Mouse (Mus musculus) adrenal gland (tissue): ENCODE data around the gene Etl4.

ENCODE experiments used
- intact Hi-C: fragments of 180-260 bp; cut with DNase I; formaldehyde crosslinking; loops from one replicate; pipeline ENCODE4 v1.15.1; 2025

The Etl4 gene

GRCm38 (mm10) chr2:20559723-20560122 lies 650.1 kb downstream of the Etl4 start:
- intact Hi-C loops: no loop called here

- intact Hi-C loops: no loop called here
Observed at GRCm38 (mm10) chr2:20560581-20560980, 651.0 kb downstream of the Etl4 start.

- intact Hi-C loops: no loop called here
Observed at GRCm38 (mm10) chr2:20563036-20563435, 653.5 kb downstream of the Etl4 start.

- intact Hi-C loops: no loop called here
Observed at GRCm38 (mm10) chr2:20568456-20568855, 658.9 kb downstream of the Etl4 start.

- intact Hi-C loops: no loop called here
Observed at GRCm38 (mm10) chr2:20571940-20572339, 662.4 kb downstream of the Etl4 start.

- intact Hi-C loops: no loop called here
Observed at GRCm38 (mm10) chr2:20580331-20580730, 670.8 kb downstream of the Etl4 start.

GRCm38 (mm10) chr2:20583032-20583431 lies 673.5 kb downstream of the Etl4 start:
- intact Hi-C loops: no loop called here

- intact Hi-C loops: no loop called here
Observed at GRCm38 (mm10) chr2:20583562-20584153, 674.1 kb downstream of the Etl4 start.

GRCm38 (mm10) chr2:20587913-20588312 lies 678.3 kb downstream of the Etl4 start:
- intact Hi-C loops: no loop called here

GRCm38 (mm10) chr2:20588631-20589030 lies 679.1 kb downstream of the Etl4 start:
- intact Hi-C loops: no loop called here

GRCm38 (mm10) chr2:20594129-20594528 lies 684.5 kb downstream of the Etl4 start:
- intact Hi-C loops: no loop called here

- intact Hi-C loops: no loop called here
Observed at GRCm38 (mm10) chr2:20595000-20595399, 685.4 kb downstream of the Etl4 start.

GRCm38 (mm10) chr2:20596558-20596957 lies 687.0 kb downstream of the Etl4 start:
- intact Hi-C loops: no loop called here

- intact Hi-C loops: no loop called here
Observed at GRCm38 (mm10) chr2:20597193-20597592, 687.6 kb downstream of the Etl4 start.

GRCm38 (mm10) chr2:20602656-20603055 lies 693.1 kb downstream of the Etl4 start:
- intact Hi-C loops: no loop called here

- intact Hi-C loops: no loop called here
Observed at GRCm38 (mm10) chr2:20603536-20603935, 694.0 kb downstream of the Etl4 start.

- intact Hi-C loops: no loop called here
Observed at GRCm38 (mm10) chr2:20603991-20604390, 694.4 kb downstream of the Etl4 start.

- intact Hi-C loops: no loop called here
Observed at GRCm38 (mm10) chr2:20609203-20609602, 699.6 kb downstream of the Etl4 start.

GRCm38 (mm10) chr2:20615948-20616347 lies 706.4 kb downstream of the Etl4 start:
- intact Hi-C loops: loop anchor here (10.0 kb wide), 1 partner anchor 341 kb away; no protein-coding TSS in a partner anchor

- intact Hi-C loops: loop anchor here (10.0 kb wide), 1 partner anchor 344 kb away; no protein-coding TSS in a partner anchor
Observed at GRCm38 (mm10) chr2:20618396-20618795, 708.8 kb downstream of the Etl4 start.

GRCm38 (mm10) chr2:20619881-20620280 lies 710.3 kb downstream of the Etl4 start:
- intact Hi-C loops: loop anchor here (10.0 kb wide), 1 partner anchor 345 kb away; no protein-coding TSS in a partner anchor

GRCm38 (mm10) chr2:20629156-20629712 lies 719.7 kb downstream of the Etl4 start:
- intact Hi-C loops: no loop called here

GRCm38 (mm10) chr2:20638604-20639003 lies 729.0 kb downstream of the Etl4 start:
- intact Hi-C loops: no loop called here
